Mouse (Mus musculus) midbrain, embryonic 15.5 days (tissue): ENCODE results near the gene Tsnax. TPM values are rescaled to one million over a fixed set of nuclear protein-coding genes. Genes with fewer than 3 reads are reported as not detected.

Source experiments
- ATAC-seq: fragments of 200-750 bp; cut with Nextera tagmentation; replicated peaks from 2 replicates; pipeline ENCODE4 v1.8.0; 2017; ENCODE audit warnings: moderate TSS enrichment
- H3K27ac ChIP-seq: fragments of 300-500 bp; sonication (generic); 2 replicates; pipeline ENCODE4 v1.5.1; 2015; ENCODE audit warnings: mild to moderate bottlenecking, inconsistent platforms
- H3K27me3 ChIP-seq: fragments of 300-500 bp; sonication (generic); replicated peaks from 2 replicates; pipeline ENCODE4 v1.6.1; 2015; ENCODE audit warnings: inconsistent platforms
- H3K36me3 ChIP-seq: fragments of 300-500 bp; sonication (generic); replicated peaks from 2 replicates; pipeline ENCODE4 v1.6.1; 2015; ENCODE audit warnings: inconsistent platforms
- H3K4me1 ChIP-seq: fragments of 300-500 bp; sonication (generic); 2 replicates; pipeline ENCODE4 v1.6.1; 2015; ENCODE audit warnings: inconsistent platforms
- H3K4me2 ChIP-seq: fragments of 300-500 bp; sonication (generic); 2 replicates; pipeline ENCODE4 v1.6.1; 2015; ENCODE audit warnings: inconsistent platforms, mild to moderate bottlenecking, moderate library complexity
- H3K4me3 ChIP-seq: fragments of 300-500 bp; sonication (generic); 2 replicates; pipeline ENCODE4 v1.5.1; 2015; ENCODE audit warnings: mild to moderate bottlenecking, inconsistent platforms
- H3K9ac ChIP-seq: fragments of 300-500 bp; sonication (generic); 2 replicates; pipeline ENCODE4 v1.6.1; 2015; ENCODE audit warnings: mild to moderate bottlenecking, inconsistent platforms
- H3K9me3 ChIP-seq: fragments of 300-500 bp; sonication (generic); 2 replicates; pipeline ENCODE4 v1.6.1; 2016; ENCODE audit warnings: inconsistent platforms
- WGBS: fragments of 180-500 bp; shearing (Covaris S2); methylation state at CpG from one replicate; pipeline ENCODE4 v1.1.7; 2015; ENCODE audit warnings: mixed read lengths; 5-methylcytosine and 5-hydroxymethylcytosine counted together
- polyA plus RNA-seq: library from polyadenylated mRNA; unstranded; fragments of >200 nt; fragmentation: Nextera tagmentation; extraction: Ambion mirVana; gene quantifications from 2 replicates; pipeline ENCODE4 v1.2.1, GENCODE M21; 2015

Tsnax gene
- 224 and 234 TPM in 2 replicates for polyA plus RNA-seq

GRCm38 (mm10) chr8:125012695-125013627 is at the start of gene Tsnax:
Tsnax (plus strand) TSS chr8:125012997.
- Histone ChIP-seq H3K4me2 (peak within 1 kb of the TSS; percentile 76), H3K27ac (peak within 1 kb of the TSS; percentile 85), H3K4me3 (peak within 1 kb of the TSS; percentile 78), H3K9ac (peak within 1 kb of the TSS; percentile 92), H3K36me3 (peaks cover 14% of the 10 kb centered on the region; the same call in 1 of the 2 replicates), H3K4me1 (peaks cover 8% of the 10 kb centered on the region), H3K27me3 (no peaks in the 10 kb centered on the region), H3K9me3 (no peaks in the 10 kb centered on the region)
- 2% methylated on average over 82 of the region's 84 CpGs for WGBS
- ATAC-seq = peak; percentile 99

DNA sequence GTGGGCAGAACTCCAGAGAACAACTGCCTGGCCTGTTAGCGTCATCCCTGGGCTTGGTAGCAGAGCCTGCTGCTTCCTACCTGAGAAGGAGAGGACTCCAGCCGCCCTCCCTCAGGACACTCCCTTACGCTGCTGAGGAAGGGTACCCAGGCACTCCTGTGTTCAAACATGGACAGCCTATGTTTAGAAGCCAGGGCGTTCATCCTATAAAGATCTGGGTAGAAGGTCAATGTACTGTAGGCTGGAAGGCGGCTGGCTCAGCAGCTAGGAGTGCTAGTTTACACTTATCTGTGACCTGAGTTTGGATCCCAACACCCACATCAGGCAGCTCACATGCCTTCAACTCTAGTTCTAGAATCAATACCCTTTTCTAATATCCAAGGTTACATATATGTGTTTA is 49.6 kb upstream of the Tsnax start:
- ATAC-seq = no peak
- H3K4me1 ChIP-seq = peaks cover 5% of the 10 kb centered on the region; the same call in 1 of the 2 replicates

DNA sequence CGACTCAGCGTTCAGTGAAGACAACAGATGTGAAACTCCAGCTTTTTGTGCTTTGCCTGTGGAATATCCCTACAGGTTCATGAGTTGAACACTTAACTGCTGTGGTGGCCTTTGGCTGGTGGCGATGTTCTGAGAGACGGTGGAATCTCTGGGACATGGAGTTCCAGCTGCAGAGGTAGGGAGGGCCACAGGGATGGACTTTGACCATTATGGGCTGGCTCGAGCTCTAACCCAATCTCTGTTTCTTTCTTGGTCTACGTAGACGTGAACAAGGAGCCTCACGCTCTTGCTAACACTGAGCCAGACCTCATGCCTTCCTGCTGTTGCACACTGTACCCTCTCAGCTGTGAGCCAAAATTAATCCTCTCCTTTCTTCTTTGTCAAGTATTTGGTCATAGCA is 47.8 kb upstream of the Tsnax start:
- no peak overlapping the region for H3K27ac ChIP-seq
- no peak for ATAC-seq
- H3K4me1 ChIP-seq = 0 out of 2 replicates have a peak, but pooled peaks cover 2% of the 10 kb centered on the region
- no peaks in the 10 kb centered on the region for H3K9me3 ChIP-seq
- no peak overlapping the region for H3K4me3 ChIP-seq
- H3K4me2 ChIP-seq = no peak overlapping the region
- no peaks in the 10 kb centered on the region for H3K27me3 ChIP-seq
- no peak overlapping the region for H3K9ac ChIP-seq
- H3K36me3 ChIP-seq = no peaks in the 10 kb centered on the region
- 93% methylated on average over 8 of the region's 8 CpGs for WGBS

More for the DNA sequence above, 49.6 kb upstream of the Tsnax start:
- no peak overlapping the region for H3K4me2 ChIP-seq
- no peaks in the 10 kb centered on the region for H3K36me3 ChIP-seq
- no peaks in the 10 kb centered on the region for H3K9me3 ChIP-seq
- H3K27me3 ChIP-seq = no peaks in the 10 kb centered on the region
- H3K27ac ChIP-seq = no peak overlapping the region
- WGBS = 96% methylated on average over 5 of the region's 5 CpGs
- H3K9ac ChIP-seq = no peak overlapping the region
- H3K4me3 ChIP-seq = no peak overlapping the region

GRCm38 (mm10) chr8:124970312-124970933 is 42.4 kb upstream of the Tsnax start:
- Histone ChIP-seq H3K4me1 (no peaks in the 10 kb centered on the region), H3K27me3 (no peaks in the 10 kb centered on the region), H3K4me3 (no peak overlapping the region), H3K4me2 (no peak overlapping the region), H3K27ac (no peak overlapping the region), H3K36me3 (no peaks in the 10 kb centered on the region), H3K9ac (no peak overlapping the region), H3K9me3 (no peaks in the 10 kb centered on the region)
- 83% methylated on average over 6 of the region's 6 CpGs for WGBS
- no peak for ATAC-seq

GRCm38 (mm10) chr8:124973221-124973620 is 39.6 kb upstream of the Tsnax start:
- no peaks in the 10 kb centered on the region for H3K9me3 ChIP-seq
- WGBS = 84% methylated on average over 8 of the region's 8 CpGs
- H3K4me3 ChIP-seq = no peak overlapping the region
- no peaks in the 10 kb centered on the region for H3K27me3 ChIP-seq
- H3K4me1 ChIP-seq = no peaks in the 10 kb centered on the region
- H3K27ac ChIP-seq = no peak overlapping the region
- ATAC-seq = no peak
- H3K9ac ChIP-seq = no peak overlapping the region
- H3K36me3 ChIP-seq = no peaks in the 10 kb centered on the region
- no peak overlapping the region for H3K4me2 ChIP-seq

DNA sequence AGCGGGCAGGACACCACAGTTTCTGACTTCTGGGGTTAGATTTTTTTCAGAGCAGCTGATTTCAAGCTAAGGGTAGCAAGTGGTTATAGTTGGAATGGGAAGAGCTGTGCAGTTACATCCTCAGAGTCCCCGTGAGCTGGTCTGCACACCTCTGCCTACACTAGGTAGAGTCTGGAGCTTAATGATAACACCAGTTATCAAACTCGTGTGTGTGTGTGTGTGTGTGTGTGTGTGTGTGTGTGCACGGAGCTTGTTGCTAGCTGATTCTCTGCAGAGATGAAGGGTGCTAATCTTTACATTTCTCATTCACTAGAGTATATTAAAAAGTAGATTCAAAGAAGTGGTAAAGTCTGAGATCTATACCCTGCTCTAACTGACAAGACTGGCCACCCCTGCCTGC is 38.5 kb upstream of the Tsnax start:
- Histone ChIP-seq H3K36me3 (no peaks in the 10 kb centered on the region), H3K27ac (no peak overlapping the region), H3K4me1 (no peaks in the 10 kb centered on the region), H3K9me3 (no peaks in the 10 kb centered on the region), H3K4me3 (no peak overlapping the region), H3K4me2 (no peak overlapping the region), H3K27me3 (no peaks in the 10 kb centered on the region), H3K9ac (no peak overlapping the region)
- no peak for ATAC-seq
- 81% methylated on average over 4 of the region's 4 CpGs for WGBS

GRCm38 (mm10) chr8:124976211-124976610 is 36.6 kb upstream of the Tsnax start:
- H3K4me2 ChIP-seq = no peak overlapping the region
- no peaks in the 10 kb centered on the region for H3K27me3 ChIP-seq
- WGBS = 93% methylated on average over 6 of the region's 6 CpGs
- H3K4me3 ChIP-seq = no peak overlapping the region
- no peaks in the 10 kb centered on the region for H3K9me3 ChIP-seq
- no peak for ATAC-seq
- H3K27ac ChIP-seq = no peak overlapping the region
- H3K4me1 ChIP-seq = no peaks in the 10 kb centered on the region
- no peak overlapping the region for H3K9ac ChIP-seq
- no peaks in the 10 kb centered on the region for H3K36me3 ChIP-seq

- WGBS = 84% methylated on average over 7 of the region's 7 CpGs
- Histone ChIP-seq H3K4me3 (no peak overlapping the region), H3K9ac (no peak overlapping the region), H3K36me3 (no peaks in the 10 kb centered on the region), H3K27ac (no peak overlapping the region), H3K4me2 (no peak overlapping the region), H3K4me1 (no peaks in the 10 kb centered on the region), H3K27me3 (no peaks in the 10 kb centered on the region), H3K9me3 (no peaks in the 10 kb centered on the region)
- ATAC-seq = no peak
Observed at GRCm38 (mm10) chr8:124978026-124978425, 34.8 kb upstream of the Tsnax start.

DNA sequence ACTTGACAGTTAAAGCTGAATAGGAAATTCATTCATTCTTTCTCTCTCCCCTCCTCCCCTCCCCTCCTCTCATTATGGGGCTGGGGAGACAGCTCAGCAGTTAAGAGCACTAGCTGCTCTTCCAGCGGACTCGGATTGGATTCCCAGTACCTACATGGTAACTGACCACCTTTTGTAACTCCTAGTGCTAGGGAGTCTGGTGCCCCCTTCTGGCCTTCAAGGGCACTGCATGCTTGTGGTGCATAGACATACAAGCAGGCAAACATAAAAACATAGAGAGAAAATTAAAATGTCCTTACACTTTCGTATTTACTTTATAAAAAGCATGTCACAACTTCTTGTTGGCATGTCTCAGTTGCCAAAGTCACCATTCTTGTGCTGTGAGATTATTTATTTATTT is 32.8 kb upstream of the Tsnax start:
- Histone ChIP-seq H3K4me2 (no peak overlapping the region), H3K27ac (no peak overlapping the region), H3K36me3 (no peaks in the 10 kb centered on the region), H3K27me3 (no peaks in the 10 kb centered on the region), H3K4me3 (no peak overlapping the region), H3K4me1 (no peaks in the 10 kb centered on the region), H3K9ac (no peak overlapping the region), H3K9me3 (no peaks in the 10 kb centered on the region)
- ATAC-seq = no peak
- WGBS = 87% methylated on average over 3 of the region's 3 CpGs

DNA sequence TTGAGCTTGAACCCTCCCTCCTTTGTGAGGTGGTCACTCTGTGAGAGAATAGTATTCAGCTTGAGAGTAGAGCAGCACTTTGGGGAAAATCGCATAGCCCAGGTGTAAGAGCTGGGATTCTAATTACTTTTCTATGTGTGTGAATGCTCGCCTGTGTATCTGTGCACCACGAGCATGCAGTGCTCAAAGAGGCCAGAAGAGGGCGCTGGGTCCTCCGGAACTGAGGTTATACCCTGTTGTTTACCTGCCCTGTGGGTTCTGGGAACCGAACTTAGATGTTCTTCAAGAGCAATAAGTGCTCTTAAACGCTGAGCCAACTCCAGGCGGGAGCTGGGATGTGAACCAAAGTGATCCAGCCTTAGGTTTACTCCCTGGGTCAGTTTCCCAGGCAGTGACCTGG is 32.0 kb upstream of the Tsnax start:
- no peak for ATAC-seq
- Histone ChIP-seq H3K27me3 (no peaks in the 10 kb centered on the region), H3K27ac (no peak overlapping the region), H3K4me2 (no peak overlapping the region), H3K9ac (no peak overlapping the region), H3K36me3 (no peaks in the 10 kb centered on the region), H3K4me1 (no peaks in the 10 kb centered on the region), H3K4me3 (no peak overlapping the region), H3K9me3 (no peaks in the 10 kb centered on the region)
- WGBS = 83% methylated on average over 8 of the region's 8 CpGs

DNA sequence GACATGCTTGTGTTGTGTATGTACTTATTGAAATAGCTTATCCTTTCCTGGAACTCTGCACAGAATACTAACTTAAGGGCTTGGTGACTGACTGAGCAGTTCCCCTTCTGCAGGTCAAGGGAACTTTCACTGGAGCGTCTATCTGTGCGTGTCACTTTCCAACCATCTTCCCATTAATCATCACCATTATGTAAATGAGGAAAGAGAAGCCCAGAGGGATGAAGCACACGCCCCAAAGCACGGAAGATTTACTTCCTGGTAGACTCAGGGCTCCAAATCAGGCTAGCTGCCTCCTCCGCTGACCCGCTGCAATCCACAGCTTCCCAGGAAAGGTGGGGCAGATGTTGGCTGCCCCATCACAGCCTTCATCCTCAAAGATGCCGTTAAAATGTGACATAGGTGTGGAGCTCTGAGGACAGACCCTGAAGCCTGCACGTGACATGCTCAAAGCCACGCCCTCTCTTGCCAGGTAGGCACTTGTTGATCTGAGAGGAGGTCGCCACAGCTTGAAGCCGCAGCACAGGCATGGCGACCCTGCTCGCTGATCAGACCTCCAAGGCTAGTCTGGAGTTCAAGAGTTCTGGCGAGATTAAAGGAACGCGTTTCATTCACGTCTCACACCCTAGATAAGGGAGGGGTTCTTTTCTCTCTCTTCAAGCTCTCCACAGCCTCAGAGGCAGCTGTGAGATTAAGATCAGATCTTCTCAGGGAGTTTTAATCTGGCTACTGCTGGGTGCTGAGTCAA is 21.7 kb upstream of the Tsnax start:
- Histone ChIP-seq H3K4me1 (no peaks in the 10 kb centered on the region), H3K9ac (no peak overlapping the region), H3K27me3 (no peaks in the 10 kb centered on the region; the same call in 1 of the 2 replicates), H3K4me3 (no peak overlapping the region), H3K36me3 (no peaks in the 10 kb centered on the region), H3K9me3 (no peaks in the 10 kb centered on the region), H3K4me2 (peak overlapping the region; percentile 3; the same call in 1 of the 2 replicates), H3K27ac (no peak overlapping the region)
- ATAC-seq = no peak
- 18% methylated on average over 17 of the region's 17 CpGs for WGBS

GRCm38 (mm10) chr8:124991668-124991926 is 21.2 kb upstream of the Tsnax start:
- H3K9ac ChIP-seq = no peak overlapping the region
- no peaks in the 10 kb centered on the region for H3K36me3 ChIP-seq
- no peak overlapping the region for H3K27ac ChIP-seq
- H3K27me3 ChIP-seq = no peaks in the 10 kb centered on the region; the same call in 1 of the 2 replicates
- WGBS = 24% methylated on average over 6 of the region's 6 CpGs
- no peak overlapping the region for H3K4me3 ChIP-seq
- no peak for ATAC-seq
- H3K9me3 ChIP-seq = no peaks in the 10 kb centered on the region
- no peaks in the 10 kb centered on the region for H3K4me1 ChIP-seq
- H3K4me2 ChIP-seq = no peak overlapping the region
